Mouse (Mus musculus): Measurements from ENCODE around the gene Cers1. TPM values are rescaled to one million over a fixed set of nuclear protein-coding genes. Genes with fewer than 3 reads are reported as not detected.
A peak's percentile ranks its signal among the peaks of the same experiment; 100 is the strongest.

The Cers1 gene
- polyA plus RNA-seq, 1 experiment from 2014 or later, result 0.15 TPM

- Histone ChIP-seq H3K4me2 (peak within 1 kb of the TSS; percentile 63), H3K9ac (peak within 1 kb of the TSS; percentile 33; the same call in 1 of the 2 replicates), H3K36me3 (no peaks in the 10 kb centered on the region), H3K27ac (no peak within 1 kb of the TSS), H3K9me3 (replicated peaks) (0 out of 2 replicates have a peak, but pooled peaks cover 6% of the 10 kb centered on the region), H3K4me1 (replicated peaks) (peaks cover 40% of the 10 kb centered on the region), H3K27me3 (peaks cover 92% of the 10 kb centered on the region), H3K4me3 (replicated peaks) (peak within 1 kb of the TSS; percentile 47)
- DNase-seq, result no peak
- no peak for ATAC-seq (ENCODE audit: low read depth)
- WGBS (ENCODE audit: insufficient replicate concordance), result 5% methylated on average over 47 of the region's 47 CpGs
These were observed 58.1 kb downstream of the Cers1 start, which contains the start of gene Comp for GRCm38 (mm10) chr8:70373397-70374317. Gene Comp, plus strand, starts transcription at chr8:70373558.

DNA sequence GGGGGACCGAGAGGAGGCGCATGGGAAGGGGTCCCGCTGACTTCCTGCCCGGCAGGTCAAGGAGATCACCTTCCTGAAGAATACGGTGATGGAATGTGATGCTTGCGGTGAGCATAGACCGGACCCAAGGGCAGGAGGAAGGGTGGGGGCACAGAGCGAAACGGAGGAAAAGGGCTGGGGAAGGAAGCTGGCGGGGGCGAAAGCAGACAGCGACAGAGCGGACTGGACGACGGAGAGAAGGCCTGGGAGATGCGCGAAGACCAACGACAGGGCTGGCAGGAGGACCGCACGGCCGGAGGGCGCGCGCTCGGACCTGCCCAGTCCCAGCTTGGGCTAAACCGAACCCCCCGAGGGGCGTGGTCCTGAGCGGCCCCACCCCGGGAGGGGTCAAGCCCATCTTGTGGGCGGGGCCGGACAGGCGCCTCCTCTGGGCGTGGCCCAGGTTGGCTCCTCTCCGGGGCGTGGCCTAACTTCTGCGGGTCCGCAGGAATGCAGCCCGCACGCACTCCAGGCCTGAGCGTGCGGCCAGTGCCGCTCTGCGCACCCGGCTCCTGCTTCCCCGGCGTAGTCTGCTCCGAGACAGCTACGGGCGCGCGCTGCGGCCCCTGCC, 58.8 kb downstream of the Cers1 start:
- DNase-seq (peak; percentile 81), ATAC-seq (ENCODE audit: low read depth) (peak; percentile 67)
- no peak overlapping the region; the same call in 1 of the 2 replicates for H3K9ac ChIP-seq
- H3K4me2 ChIP-seq, result peak overlapping the region; percentile 63
- peaks cover 40% of the 10 kb centered on the region for H3K4me1 ChIP-seq (replicated peaks)
- 0 out of 2 replicates have a peak, but pooled peaks cover 6% of the 10 kb centered on the region for H3K9me3 ChIP-seq (replicated peaks)
- peaks cover 95% of the 10 kb centered on the region for H3K27me3 ChIP-seq
- H3K36me3 ChIP-seq, result no peaks in the 10 kb centered on the region
- 1% methylated on average over 53 of the region's 53 CpGs for WGBS (ENCODE audit: insufficient replicate concordance)
- H3K27ac ChIP-seq, result no peak overlapping the region
- peak overlapping the region; percentile 47 for H3K4me3 ChIP-seq (replicated peaks)

DNA sequence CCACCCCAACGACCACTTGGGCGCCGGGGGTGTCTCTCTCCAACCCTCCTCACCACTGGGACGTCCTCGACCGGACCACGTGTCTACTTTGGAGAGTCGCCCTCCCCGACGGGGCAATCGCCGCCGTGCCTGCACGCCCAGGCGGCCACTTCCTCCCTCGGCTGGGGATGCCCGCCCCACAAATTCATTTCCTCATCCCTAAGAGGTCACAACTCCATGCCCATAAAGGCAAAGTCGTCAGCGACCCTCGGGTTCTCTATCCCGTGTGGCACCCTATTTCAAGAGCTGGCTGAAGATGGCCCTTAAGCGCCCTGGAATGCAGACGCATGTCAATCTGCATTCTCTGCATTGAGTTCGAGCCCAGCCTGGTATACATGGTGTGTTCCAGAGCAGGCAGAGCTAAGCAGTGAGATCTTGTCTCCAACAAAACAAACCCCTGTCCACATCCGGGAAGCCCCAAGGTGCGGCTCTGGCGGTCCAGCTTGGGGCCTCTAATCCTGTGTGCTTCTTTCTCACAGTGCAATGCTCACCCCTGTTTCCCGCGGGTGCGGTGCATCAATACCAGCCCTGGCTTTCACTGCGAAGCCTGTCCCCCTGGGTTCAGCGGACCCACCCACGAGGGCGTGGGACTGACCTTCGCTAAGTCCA, 59.8 kb downstream of the Cers1 start:
- Histone ChIP-seq H3K36me3 (no peaks in the 10 kb centered on the region), H3K4me3 (replicated peaks) (peak overlapping the region; percentile 47), H3K4me2 (peak overlapping the region; percentile 63), H3K9me3 (replicated peaks) (0 out of 2 replicates have a peak, but pooled peaks cover 6% of the 10 kb centered on the region), H3K4me1 (replicated peaks) (peaks cover 36% of the 10 kb centered on the region), H3K9ac (no peak overlapping the region), H3K27ac (no peak overlapping the region), H3K27me3 (peaks cover 99% of the 10 kb centered on the region)
- DNase-seq (no peak), ATAC-seq (ENCODE audit: low read depth) (no peak)
- 5% methylated on average over 35 of the region's 35 CpGs for WGBS (ENCODE audit: insufficient replicate concordance)

GRCm38 (mm10) chr8:70376275-70376741, 60.7 kb downstream of the Cers1 start:
- ATAC-seq (ENCODE audit: low read depth), result no peak
- Histone ChIP-seq H3K9ac (no peak overlapping the region), H3K27ac (no peak overlapping the region), H3K4me1 (replicated peaks) (peaks cover 36% of the 10 kb centered on the region), H3K4me2 (peak overlapping the region; percentile 29), H3K9me3 (replicated peaks) (0 out of 2 replicates have a peak, but pooled peaks cover 6% of the 10 kb centered on the region), H3K36me3 (no peaks in the 10 kb centered on the region), H3K4me3 (replicated peaks) (peak overlapping the region; percentile 17), H3K27me3 (peaks cover 98% of the 10 kb centered on the region)
- 10% methylated on average over 37 of the region's 37 CpGs for WGBS (ENCODE audit: insufficient replicate concordance)
- peak; percentile 36 for DNase-seq

DNA sequence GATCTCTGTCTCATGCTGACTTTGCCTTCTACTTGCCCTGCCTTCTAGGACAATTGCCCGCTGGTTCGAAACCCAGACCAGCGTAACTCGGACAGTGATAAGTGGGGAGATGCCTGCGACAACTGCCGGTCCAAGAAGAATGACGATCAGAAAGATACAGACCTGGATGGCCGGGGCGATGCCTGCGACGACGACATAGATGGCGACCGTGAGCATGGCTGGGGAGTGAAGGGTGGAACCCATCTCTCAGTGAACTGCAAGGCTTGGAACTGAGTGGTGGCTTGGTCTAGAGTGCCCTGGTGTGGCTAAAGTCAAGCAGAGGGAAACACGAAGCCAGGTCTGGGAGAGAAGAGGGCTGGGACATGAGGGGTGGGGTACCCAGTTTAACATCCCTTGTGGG, 61.5 kb downstream of the Cers1 start:
- no peak overlapping the region for H3K27ac ChIP-seq
- ATAC-seq (ENCODE audit: low read depth) (no peak), DNase-seq (no peak)
- WGBS (ENCODE audit: insufficient replicate concordance), result 13% methylated on average over 15 of the region's 15 CpGs
- H3K27me3 ChIP-seq, result peaks cover 94% of the 10 kb centered on the region
- H3K9me3 ChIP-seq (replicated peaks), result 0 out of 2 replicates have a peak, but pooled peaks cover 6% of the 10 kb centered on the region
- H3K4me1 ChIP-seq (replicated peaks), result peaks cover 36% of the 10 kb centered on the region
- no peaks in the 10 kb centered on the region for H3K36me3 ChIP-seq
- no peak overlapping the region for H3K4me2 ChIP-seq
- no peak overlapping the region for H3K4me3 ChIP-seq (replicated peaks)
- H3K9ac ChIP-seq, result no peak overlapping the region

DNA sequence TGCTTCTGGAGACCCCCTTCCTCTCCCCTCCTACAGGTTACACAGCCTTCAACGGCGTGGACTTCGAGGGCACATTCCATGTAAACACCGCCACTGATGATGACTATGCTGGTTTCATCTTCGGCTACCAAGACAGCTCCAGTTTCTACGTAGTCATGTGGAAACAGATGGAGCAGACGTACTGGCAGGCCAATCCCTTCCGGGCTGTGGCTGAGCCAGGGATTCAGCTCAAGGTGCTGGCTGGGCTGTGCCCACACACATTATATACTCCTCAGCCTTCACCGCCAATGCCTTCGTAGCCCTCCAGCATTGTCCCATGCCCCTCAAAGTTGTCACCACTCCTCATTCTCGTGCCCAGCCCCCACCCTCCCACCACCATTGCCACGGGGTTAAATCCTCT, 64.5 kb downstream of the Cers1 start:
- Histone ChIP-seq H3K36me3 (no peaks in the 10 kb centered on the region), H3K4me3 (replicated peaks) (no peak overlapping the region), H3K9ac (no peak overlapping the region), H3K9me3 (replicated peaks) (0 out of 2 replicates have a peak, but pooled peaks cover under 1% of the 10 kb centered on the region), H3K27ac (no peak overlapping the region), H3K4me1 (replicated peaks) (peaks cover 19% of the 10 kb centered on the region), H3K4me2 (no peak overlapping the region), H3K27me3 (peaks cover 64% of the 10 kb centered on the region)
- DNase-seq, result no peak
- ATAC-seq (ENCODE audit: low read depth), result no peak
- WGBS (ENCODE audit: insufficient replicate concordance), result 73% methylated on average over 12 of the region's 12 CpGs

Other genes starting within 250 kb of the Cers1 start
- 0.98 and 1.1 TPM in 2 replicates for gene Tm6sf2, start 242.9 kb upstream of the Cers1 start, polyA plus RNA-seq (2015; fragmentation: Nextera tagmentation; extraction: Ambion mirVana)
- 0.05 and 0.51 TPM in 2 replicates for gene Hapln4, start 232.3 kb upstream of the Cers1 start, polyA plus RNA-seq (2015; fragmentation: Nextera tagmentation; extraction: Ambion mirVana)
- gene Ncan, start 194.9 kb upstream of the Cers1 start, polyA plus RNA-seq (2015; fragmentation: Nextera tagmentation; extraction: Ambion mirVana), result 0.07 and 0.13 TPM in 2 replicates
- gene Nr2c2ap, start 184.4 kb upstream of the Cers1 start, polyA plus RNA-seq (2015; fragmentation: Nextera tagmentation; extraction: Ambion mirVana), result 26.2 and 28.5 TPM in 2 replicates
- gene Rfxank, start 176.6 kb upstream of the Cers1 start, polyA plus RNA-seq (2015; fragmentation: Nextera tagmentation; extraction: Ambion mirVana), result 6.6 and 7.1 TPM in 2 replicates
- 25.0 and 25.8 TPM in 2 replicates for gene Borcs8, start 176.3 kb upstream of the Cers1 start, polyA plus RNA-seq (2015; fragmentation: Nextera tagmentation; extraction: Ambion mirVana)
- 0.08 and 0.17 TPM in 2 replicates for gene Mef2b, start 176.1 kb upstream of the Cers1 start, polyA plus RNA-seq (2015; fragmentation: Nextera tagmentation; extraction: Ambion mirVana)
- gene Tmem161a, start 143.4 kb upstream of the Cers1 start, polyA plus RNA-seq (2015; fragmentation: Nextera tagmentation; extraction: Ambion mirVana), result 27.8 and 31.4 TPM in 2 replicates
- 3.5 and 5.0 TPM in 2 replicates for gene Slc25a42, start 103.5 kb upstream of the Cers1 start, polyA plus RNA-seq (2015; fragmentation: Nextera tagmentation; extraction: Ambion mirVana)
- gene Sugp2, start 81.5 kb upstream of the Cers1 start, polyA plus RNA-seq (2015; fragmentation: Nextera tagmentation; extraction: Ambion mirVana), result 12.4 and 14.3 TPM in 2 replicates
- gene Armc6, start 81.3 kb upstream of the Cers1 start, polyA plus RNA-seq (2015; fragmentation: Nextera tagmentation; extraction: Ambion mirVana), result 17.4 and 18.9 TPM in 2 replicates
- gene Homer3, start 32.9 kb upstream of the Cers1 start, polyA plus RNA-seq (2015; fragmentation: Nextera tagmentation; extraction: Ambion mirVana), result 8.6 and 9.4 TPM in 2 replicates
- 32.4 and 34.1 TPM in 2 replicates for gene Ddx49, start 13.3 kb upstream of the Cers1 start, polyA plus RNA-seq (2015; fragmentation: Nextera tagmentation; extraction: Ambion mirVana)
- 170 and 197 TPM in 2 replicates for gene Cope, start 13.3 kb upstream of the Cers1 start, polyA plus RNA-seq (2015; fragmentation: Nextera tagmentation; extraction: Ambion mirVana)
- gene Gdf1, start 14.0 kb downstream of the Cers1 start, polyA plus RNA-seq (2015; fragmentation: Nextera tagmentation; extraction: Ambion mirVana), result 0.17 and 0.29 TPM in 2 replicates
- 11.5 and 12.8 TPM in 2 replicates for gene Upf1, start 37.5 kb downstream of the Cers1 start, polyA plus RNA-seq (2015; fragmentation: Nextera tagmentation; extraction: Ambion mirVana)
- gene Comp, start 57.8 kb downstream of the Cers1 start, polyA plus RNA-seq (2015; fragmentation: Nextera tagmentation; extraction: Ambion mirVana), result 0.48 and 0.58 TPM in 2 replicates
- 3.9 and 4.9 TPM in 2 replicates for gene Crtc1, start 123.8 kb downstream of the Cers1 start, polyA plus RNA-seq (2015; fragmentation: Nextera tagmentation; extraction: Ambion mirVana)
- gene Klhl26, start 161.2 kb downstream of the Cers1 start, polyA plus RNA-seq (2015; fragmentation: Nextera tagmentation; extraction: Ambion mirVana), result 6.7 and 7.0 TPM in 2 replicates
- 0.14 and 0.33 TPM in 2 replicates for gene Tmem59l, start 171.6 kb downstream of the Cers1 start, polyA plus RNA-seq (2015; fragmentation: Nextera tagmentation; extraction: Ambion mirVana)
- gene Crlf1, start 177.4 kb downstream of the Cers1 start, polyA plus RNA-seq (2015; fragmentation: Nextera tagmentation; extraction: Ambion mirVana), result 3.2 and 3.6 TPM in 2 replicates
- 81.2 and 82.3 TPM in 2 replicates for gene Rex1bd, start 191.0 kb downstream of the Cers1 start, polyA plus RNA-seq (2015; fragmentation: Nextera tagmentation; extraction: Ambion mirVana)
- gene Uba52, start 195.0 kb downstream of the Cers1 start, polyA plus RNA-seq (2015; fragmentation: Nextera tagmentation; extraction: Ambion mirVana), result 736 and 758 TPM in 2 replicates
- gene Fkbp8, start 211.9 kb downstream of the Cers1 start, polyA plus RNA-seq (2015; fragmentation: Nextera tagmentation; extraction: Ambion mirVana), result 177 and 182 TPM in 2 replicates
- gene Kxd1, start 212.2 kb downstream of the Cers1 start, polyA plus RNA-seq (2015; fragmentation: Nextera tagmentation; extraction: Ambion mirVana), result 36.2 TPM in 2 replicates
- 9.7 and 10.5 TPM in 2 replicates for gene Ell, start 223.7 kb downstream of the Cers1 start, polyA plus RNA-seq (2015; fragmentation: Nextera tagmentation; extraction: Ambion mirVana)